Mouse (Mus musculus): ENCODE data around the gene Gm28230. TPM values are rescaled to one million over a fixed set of nuclear protein-coding genes. Genes with fewer than 3 reads are reported as not detected.

Gm28230 gene
- polyA plus RNA-seq, 1 experiment from 2014 or later, result not detected

DNA sequence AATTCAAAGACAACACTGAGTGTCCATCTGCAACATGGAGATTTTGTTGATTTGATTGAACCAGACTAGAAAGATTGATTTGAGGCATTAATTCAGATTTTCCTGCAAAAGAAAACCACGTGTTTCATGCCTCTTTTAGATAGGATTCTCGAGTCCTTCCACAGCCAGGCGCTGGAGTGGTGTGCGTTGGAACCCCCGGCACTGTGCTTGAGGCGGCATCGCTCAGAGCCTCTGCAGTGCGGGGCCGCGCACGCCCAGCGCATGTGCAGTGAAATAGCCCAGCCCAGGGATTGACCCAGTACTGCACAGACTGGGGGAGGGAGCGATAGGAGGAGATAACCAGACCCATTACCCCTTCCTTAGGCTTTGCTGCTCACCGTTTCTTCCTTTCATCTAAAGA is 11.6 kb upstream of the Gm28230 start:
- H3K4me1 ChIP-seq (ENCODE audit: control insufficient read depth in 2 of 2, insufficient read depth in 2 of 2, low read length in 2 of 2), result peaks cover 4 to 8% of the 10 kb centered on the region in 2 experiments; a peak in 3 of 4 replicates
- WGBS, result under 1% methylated on average over 14 of the region's 14 CpGs
- no peaks in the 10 kb centered on the region for H3K9me3 ChIP-seq (ENCODE audit: control insufficient read depth, low read length)
- no peaks in the 10 kb centered on the region for H3K36me3 ChIP-seq (ENCODE audit: control insufficient read depth, insufficient read depth, low read length)
- no peak overlapping the region for H3K4me3 ChIP-seq (ENCODE audit: control insufficient read depth in 1 of 2, insufficient read depth in 1 of 2, low read depth in 1 of 2, low read length in 2 of 2)
- ATAC-seq (ENCODE audit: insufficient number of reproducible peaks, insufficient read depth, low FRiP score, low read depth), result no peak; the same call in 1 of the 2 replicates
- H3K4me2 ChIP-seq (ENCODE audit: low read length), result no peak overlapping the region
- H3K9ac ChIP-seq (ENCODE audit: low read length), result no peak overlapping the region
- peaks cover 99% of the 10 kb centered on the region for H3K27me3 ChIP-seq (ENCODE audit: control insufficient read depth, insufficient read depth, low read length)
- H3K27ac ChIP-seq (replicated peaks in 1 of 2; ENCODE audit: control insufficient read depth in 1 of 2, insufficient read depth in 1 of 2, low read depth in 2 of 2, low read length in 2 of 2), result no peak overlapping the region

DNA sequence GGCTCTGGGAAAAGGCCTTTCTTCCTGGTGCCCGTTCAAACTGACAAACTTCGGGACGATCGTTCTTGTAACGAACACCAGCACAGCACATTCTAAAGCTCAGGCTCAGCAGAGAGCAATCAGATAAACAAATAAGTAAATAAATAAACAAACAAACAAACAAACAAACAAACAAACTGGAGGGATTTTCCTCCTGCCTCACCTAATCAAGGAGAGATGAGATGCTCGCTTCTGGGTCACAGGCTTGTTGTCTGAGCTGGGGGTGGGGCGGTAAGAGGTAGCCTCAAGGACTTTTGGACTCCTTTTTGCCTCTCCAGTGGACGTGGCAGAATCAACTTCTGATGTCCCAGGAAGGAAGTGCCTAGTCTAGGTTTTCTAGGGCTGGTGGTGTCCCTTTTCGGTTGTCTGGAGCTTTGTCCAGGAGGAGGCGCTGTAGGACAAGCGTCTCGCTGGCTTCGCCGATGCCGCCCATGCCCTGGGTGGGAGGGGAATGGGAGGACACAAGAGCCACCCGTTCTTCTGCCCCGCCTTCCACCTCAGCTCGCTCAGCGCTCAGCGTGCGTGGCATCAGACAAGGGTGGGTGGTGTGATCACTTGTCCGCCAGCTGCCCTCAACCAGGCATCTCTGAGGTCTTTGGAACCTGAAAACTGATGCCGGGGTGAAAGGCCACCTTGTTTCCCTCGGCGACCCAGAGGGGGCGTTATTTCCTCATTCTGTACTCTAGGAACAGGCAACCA is 10.9 kb upstream of the Gm28230 start:
- Histone ChIP-seq H3K36me3 (ENCODE audit: control insufficient read depth, insufficient read depth, low read length) (no peaks in the 10 kb centered on the region), H3K4me2 (ENCODE audit: low read length) (peak overlapping the region; percentile 54), H3K4me3 (ENCODE audit: control insufficient read depth in 1 of 2, insufficient read depth in 1 of 2, low read depth in 1 of 2, low read length in 2 of 2) (peak overlapping the region; percentile 20 to 21), H3K9me3 (ENCODE audit: control insufficient read depth, low read length) (no peaks in the 10 kb centered on the region), H3K27me3 (ENCODE audit: control insufficient read depth, insufficient read depth, low read length) (peaks cover 99% of the 10 kb centered on the region), H3K4me1 (ENCODE audit: control insufficient read depth in 2 of 2, insufficient read depth in 2 of 2, low read length in 2 of 2) (peaks cover 4 to 8% of the 10 kb centered on the region in 2 experiments; a peak in 3 of 4 replicates), H3K9ac (ENCODE audit: low read length) (no peak overlapping the region), H3K27ac (replicated peaks in 1 of 2; ENCODE audit: control insufficient read depth in 1 of 2, insufficient read depth in 1 of 2, low read depth in 2 of 2, low read length in 2 of 2) (no peak overlapping the region)
- ATAC-seq (ENCODE audit: insufficient number of reproducible peaks, insufficient read depth, low FRiP score, low read depth), result peak; percentile 76; the same call in 1 of the 2 replicates
- WGBS, result 2% methylated on average over 26 of the region's 26 CpGs

DNA sequence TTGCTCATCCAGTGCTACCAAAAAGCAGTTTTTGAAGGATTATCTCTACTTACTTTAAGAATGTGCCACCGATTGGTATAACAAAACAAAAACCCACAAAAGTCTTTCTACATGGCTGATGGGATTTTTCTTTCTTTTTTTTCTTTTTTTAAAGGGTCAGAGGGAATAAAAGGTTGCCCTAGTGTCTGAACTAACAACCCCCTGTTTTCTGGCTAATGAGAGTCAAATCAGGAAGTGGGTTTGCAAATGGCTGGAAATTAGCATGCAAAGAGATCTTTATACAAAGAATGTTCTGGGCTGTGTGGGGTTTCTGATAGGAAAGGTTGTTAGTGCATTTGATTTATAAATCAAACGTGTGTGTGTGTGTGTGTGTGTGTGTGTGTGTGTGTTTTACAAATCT is 6.1 kb upstream of the Gm28230 start:
- no peak overlapping the region for H3K27ac ChIP-seq (replicated peaks in 1 of 2; ENCODE audit: control insufficient read depth in 1 of 2, insufficient read depth in 1 of 2, low read depth in 2 of 2, low read length in 2 of 2)
- peaks cover 99% of the 10 kb centered on the region for H3K27me3 ChIP-seq (ENCODE audit: control insufficient read depth, insufficient read depth, low read length)
- 7% methylated on average over 2 of the region's 2 CpGs for WGBS
- ATAC-seq (ENCODE audit: insufficient number of reproducible peaks, insufficient read depth, low FRiP score, low read depth), result no peak
- peaks cover 0 to 2% of the 10 kb centered on the region in 2 experiments; a peak in 1 of 4 replicates for H3K4me1 ChIP-seq (ENCODE audit: control insufficient read depth in 2 of 2, insufficient read depth in 2 of 2, low read length in 2 of 2)
- no peaks in the 10 kb centered on the region for H3K9me3 ChIP-seq (ENCODE audit: control insufficient read depth, low read length)
- H3K36me3 ChIP-seq (ENCODE audit: control insufficient read depth, insufficient read depth, low read length), result no peaks in the 10 kb centered on the region
- no peak overlapping the region for H3K4me2 ChIP-seq (ENCODE audit: low read length)
- no peak overlapping the region for H3K9ac ChIP-seq (ENCODE audit: low read length)
- no peak overlapping the region for H3K4me3 ChIP-seq (ENCODE audit: control insufficient read depth in 1 of 2, insufficient read depth in 1 of 2, low read depth in 1 of 2, low read length in 2 of 2)

DNA sequence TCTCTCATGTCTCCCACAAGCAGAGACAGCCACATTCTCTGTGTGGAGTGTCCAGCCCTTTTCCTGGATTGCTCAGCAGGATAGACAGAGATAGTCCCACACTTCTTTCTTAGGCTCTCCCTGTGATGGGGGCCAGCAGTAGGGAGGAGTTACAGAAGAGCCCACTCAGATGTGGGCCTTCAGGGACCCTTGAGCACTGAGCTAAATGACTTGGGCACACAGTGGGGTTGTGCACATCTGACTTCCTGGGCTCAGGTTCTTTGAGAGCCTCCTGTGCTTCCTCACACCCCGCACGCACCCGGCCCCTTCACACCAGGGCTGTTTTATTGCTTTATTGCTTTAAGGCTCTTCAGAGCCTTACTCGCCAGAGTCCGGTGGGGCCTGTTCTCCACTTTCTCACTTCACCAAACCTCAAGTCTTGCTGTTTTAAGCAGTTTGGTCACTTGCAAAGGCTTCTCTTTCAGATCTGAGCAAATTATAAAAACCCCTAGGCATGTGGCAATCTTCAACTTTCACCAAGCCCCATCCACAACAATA is 5.5 kb upstream of the Gm28230 start:
- Histone ChIP-seq H3K4me2 (ENCODE audit: low read length) (no peak overlapping the region), H3K4me1 (ENCODE audit: control insufficient read depth in 2 of 2, insufficient read depth in 2 of 2, low read length in 2 of 2) (no peaks in the 10 kb centered on the region; a peak in 1 of 4 replicates), H3K27me3 (ENCODE audit: control insufficient read depth, insufficient read depth, low read length) (peaks cover 99% of the 10 kb centered on the region), H3K27ac (replicated peaks in 1 of 2; ENCODE audit: control insufficient read depth in 1 of 2, insufficient read depth in 1 of 2, low read depth in 2 of 2, low read length in 2 of 2) (no peak overlapping the region), H3K36me3 (ENCODE audit: control insufficient read depth, insufficient read depth, low read length) (no peaks in the 10 kb centered on the region), H3K4me3 (ENCODE audit: control insufficient read depth in 1 of 2, insufficient read depth in 1 of 2, low read depth in 1 of 2, low read length in 2 of 2) (no peak overlapping the region), H3K9me3 (ENCODE audit: control insufficient read depth, low read length) (no peaks in the 10 kb centered on the region), H3K9ac (ENCODE audit: low read length) (no peak overlapping the region)
- WGBS, result 13% methylated on average over 5 of the region's 5 CpGs
- ATAC-seq (ENCODE audit: insufficient number of reproducible peaks, insufficient read depth, low FRiP score, low read depth), result no peak

DNA sequence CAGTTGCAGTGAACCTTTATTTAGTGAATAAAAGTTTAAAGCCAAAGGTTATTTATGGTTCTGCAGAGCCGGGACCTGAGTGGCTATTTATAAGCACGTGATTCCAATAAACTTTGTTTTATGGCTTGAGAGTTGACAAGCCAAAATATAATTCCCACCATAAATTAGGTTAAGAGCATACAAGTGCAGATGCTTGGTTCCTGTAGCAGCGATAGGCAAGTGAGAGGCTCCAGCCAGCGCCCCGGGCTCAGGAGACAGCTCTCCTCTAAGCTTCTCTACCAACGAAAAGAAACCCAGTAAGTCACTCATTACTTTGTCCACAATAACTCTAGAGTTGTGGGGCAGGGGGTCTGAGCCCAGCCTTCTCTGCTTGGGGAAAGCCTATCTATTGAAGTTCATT is 4.6 kb upstream of the Gm28230 start:
- Histone ChIP-seq H3K9me3 (ENCODE audit: control insufficient read depth, low read length) (no peaks in the 10 kb centered on the region), H3K36me3 (ENCODE audit: control insufficient read depth, insufficient read depth, low read length) (no peaks in the 10 kb centered on the region), H3K27me3 (ENCODE audit: control insufficient read depth, insufficient read depth, low read length) (peaks cover 99% of the 10 kb centered on the region), H3K27ac (replicated peaks in 1 of 2; ENCODE audit: control insufficient read depth in 1 of 2, insufficient read depth in 1 of 2, low read depth in 2 of 2, low read length in 2 of 2) (no peak overlapping the region), H3K4me1 (ENCODE audit: control insufficient read depth in 2 of 2, insufficient read depth in 2 of 2, low read length in 2 of 2) (no peaks in the 10 kb centered on the region), H3K4me3 (ENCODE audit: control insufficient read depth in 1 of 2, insufficient read depth in 1 of 2, low read depth in 1 of 2, low read length in 2 of 2) (no peak overlapping the region), H3K9ac (ENCODE audit: low read length) (no peak overlapping the region), H3K4me2 (ENCODE audit: low read length) (no peak overlapping the region)
- WGBS, result 9% methylated on average over 6 of the region's 6 CpGs
- no peak for ATAC-seq (ENCODE audit: insufficient number of reproducible peaks, insufficient read depth, low FRiP score, low read depth)

DNA sequence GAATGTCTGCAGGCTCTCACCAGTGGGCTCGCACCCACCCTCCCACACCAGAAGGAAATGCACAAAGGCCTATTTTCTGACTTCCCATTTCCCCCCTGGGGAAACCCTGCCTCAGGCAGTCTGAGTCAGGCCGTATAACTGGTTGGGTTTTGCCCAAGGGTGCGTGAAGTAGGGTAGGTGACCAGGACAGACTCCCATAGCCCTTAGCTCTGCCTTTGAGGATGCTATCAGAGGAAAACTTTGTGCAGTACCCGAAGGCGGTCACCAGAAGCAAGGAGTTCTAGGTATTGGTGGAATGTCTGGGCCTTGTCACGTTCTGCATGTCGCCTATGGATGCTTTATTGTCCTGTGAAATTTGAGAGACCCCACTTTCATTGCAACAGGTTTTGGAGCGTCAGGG is 3.6 kb upstream of the Gm28230 start:
- H3K4me1 ChIP-seq (ENCODE audit: control insufficient read depth in 2 of 2, insufficient read depth in 2 of 2, low read length in 2 of 2), result peaks cover 0 to 4% of the 10 kb centered on the region in 2 experiments; a peak in 1 of 4 replicates
- H3K9me3 ChIP-seq (ENCODE audit: control insufficient read depth, low read length), result no peaks in the 10 kb centered on the region
- no peak overlapping the region for H3K9ac ChIP-seq (ENCODE audit: low read length)
- no peak overlapping the region for H3K4me3 ChIP-seq (ENCODE audit: control insufficient read depth in 1 of 2, insufficient read depth in 1 of 2, low read depth in 1 of 2, low read length in 2 of 2)
- H3K27ac ChIP-seq (replicated peaks in 1 of 2; ENCODE audit: control insufficient read depth in 1 of 2, insufficient read depth in 1 of 2, low read depth in 2 of 2, low read length in 2 of 2), result no peak overlapping the region
- H3K27me3 ChIP-seq (ENCODE audit: control insufficient read depth, insufficient read depth, low read length), result peaks cover 99% of the 10 kb centered on the region
- H3K36me3 ChIP-seq (ENCODE audit: control insufficient read depth, insufficient read depth, low read length), result no peaks in the 10 kb centered on the region
- WGBS, result 7% methylated on average over 8 of the region's 8 CpGs
- no peak overlapping the region for H3K4me2 ChIP-seq (ENCODE audit: low read length)
- no peak for ATAC-seq (ENCODE audit: insufficient number of reproducible peaks, insufficient read depth, low FRiP score, low read depth)

DNA sequence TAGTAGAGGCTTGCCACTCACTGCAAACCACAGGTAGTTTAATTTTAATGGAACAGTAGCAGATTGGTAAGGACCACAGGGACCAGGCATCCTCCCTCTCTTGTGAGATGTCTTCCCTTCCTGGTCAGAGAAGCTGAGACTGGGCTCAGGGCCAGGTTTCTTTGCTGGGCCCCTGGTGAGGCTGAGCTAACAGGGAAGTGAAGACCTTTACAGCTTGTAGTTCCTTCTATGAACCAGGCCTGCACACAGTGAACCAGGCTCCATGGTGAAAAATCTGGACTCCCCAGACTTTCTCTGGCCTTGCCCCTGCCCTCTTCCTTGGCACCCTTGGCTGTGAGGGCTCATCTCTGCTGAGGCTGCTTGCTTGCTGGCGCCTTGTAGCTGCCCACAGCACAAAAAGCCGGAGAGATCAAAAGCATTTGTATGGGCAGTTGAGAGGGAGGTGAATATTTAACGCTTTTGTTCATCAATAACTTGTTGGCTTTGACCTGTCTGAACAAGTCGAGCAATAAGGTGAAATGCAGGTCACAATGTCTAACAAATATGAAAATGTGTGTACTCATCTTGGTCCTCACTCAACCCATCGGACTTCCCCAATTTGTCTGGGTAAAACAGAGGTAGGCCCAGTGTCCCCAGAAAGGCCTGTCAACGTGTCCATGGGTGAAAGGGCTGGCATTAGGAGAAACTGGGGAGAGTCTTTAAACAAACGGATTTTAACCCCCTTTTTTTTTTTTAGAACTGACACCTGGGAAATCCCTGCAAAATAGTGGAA is 2.1 kb upstream of the Gm28230 start:
- Histone ChIP-seq H3K36me3 (ENCODE audit: control insufficient read depth, insufficient read depth, low read length) (no peaks in the 10 kb centered on the region), H3K9ac (ENCODE audit: low read length) (no peak overlapping the region), H3K9me3 (ENCODE audit: control insufficient read depth, low read length) (no peaks in the 10 kb centered on the region), H3K4me2 (ENCODE audit: low read length) (no peak overlapping the region), H3K4me1 (ENCODE audit: control insufficient read depth in 2 of 2, insufficient read depth in 2 of 2, low read length in 2 of 2) (peaks cover 0 to 4% of the 10 kb centered on the region in 2 experiments; a peak in 1 of 4 replicates), H3K27ac (replicated peaks in 1 of 2; ENCODE audit: control insufficient read depth in 1 of 2, insufficient read depth in 1 of 2, low read depth in 2 of 2, low read length in 2 of 2) (no peak overlapping the region), H3K4me3 (ENCODE audit: control insufficient read depth in 1 of 2, insufficient read depth in 1 of 2, low read depth in 1 of 2, low read length in 2 of 2) (no peak overlapping the region), H3K27me3 (ENCODE audit: control insufficient read depth, insufficient read depth, low read length) (peaks cover 100% of the 10 kb centered on the region)
- 18% methylated on average over 7 of the region's 7 CpGs for WGBS
- no peak for ATAC-seq (ENCODE audit: insufficient number of reproducible peaks, insufficient read depth, low FRiP score, low read depth)
